Mouse (Mus musculus): ENCODE data around the gene Ubr7.

Ubr7 gene

GRCm38 (mm10) chr12:102742056-102742455 is 15.7 kb upstream of the Ubr7 start:
- no peak for ATAC-seq (ENCODE audit: insufficient number of reproducible peaks, low FRiP score, low TSS enrichment)

GRCm38 (mm10) chr12:102743036-102743588 is 14.7 kb upstream of the Ubr7 start:
- peak; percentile 65 for ATAC-seq (ENCODE audit: insufficient number of reproducible peaks, low FRiP score, low TSS enrichment)

DNA sequence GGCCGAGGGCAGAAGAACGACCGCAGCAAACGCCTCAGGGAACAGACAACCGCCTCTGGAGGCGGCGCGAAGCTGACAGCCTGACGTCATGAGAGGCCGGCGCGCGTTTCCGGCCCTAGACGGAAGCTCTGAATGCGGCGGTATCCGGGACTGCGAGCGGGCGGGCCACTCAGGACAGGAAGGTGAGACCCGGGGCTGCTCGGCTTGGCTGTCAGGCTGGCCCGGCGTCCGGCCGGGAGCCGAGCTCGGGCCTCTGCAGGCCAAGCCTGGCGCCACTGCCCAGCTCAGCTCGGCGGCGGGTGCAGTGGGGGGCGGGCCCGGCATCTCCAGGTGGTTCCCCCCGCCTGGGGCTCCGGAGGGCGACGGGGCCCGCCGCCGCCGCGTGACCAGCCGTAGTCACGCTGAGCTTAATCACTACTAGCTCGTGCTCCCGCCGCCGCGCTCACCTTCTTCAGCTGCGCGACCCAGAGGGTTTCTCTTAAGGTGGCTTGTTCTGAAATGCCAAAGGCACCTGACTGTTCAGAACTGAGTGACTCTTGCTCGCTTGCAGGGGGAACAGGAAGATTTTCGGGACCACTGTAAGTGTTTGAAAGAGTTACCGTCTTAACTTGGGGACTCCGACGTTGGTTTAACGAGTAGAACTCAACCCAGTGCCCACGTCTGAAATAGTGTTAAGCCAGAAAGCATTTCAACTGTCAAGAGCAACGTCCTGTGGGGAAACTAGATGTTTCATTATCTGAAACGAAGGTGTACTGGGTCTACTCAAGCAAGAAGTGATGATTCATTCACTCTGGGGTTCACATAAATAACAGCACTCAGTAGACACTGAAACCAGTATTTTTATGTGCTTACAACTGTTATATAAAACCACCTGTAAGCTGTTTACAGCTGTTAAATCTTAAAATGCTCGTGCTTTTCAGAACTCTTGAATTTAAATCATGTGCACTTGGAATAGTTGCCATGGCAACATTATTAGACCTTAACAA is 13.9 kb upstream of the Ubr7 start, which contains the start of the genes Moap1 and Tmem251:
TSS of gene Moap1 (minus strand) at position 73 of the 986 bp plus-strand sequence.
TSS of gene Tmem251 (plus strand) at position 174 of the 986 bp plus-strand sequence.
- ATAC-seq (ENCODE audit: insufficient number of reproducible peaks, low FRiP score, low TSS enrichment): peak; percentile 95

- ATAC-seq (ENCODE audit: insufficient number of reproducible peaks, low FRiP score, low TSS enrichment): no peak
These were observed 12.9 kb upstream of the Ubr7 start for GRCm38 (mm10) chr12:102744839-102745238.

DNA sequence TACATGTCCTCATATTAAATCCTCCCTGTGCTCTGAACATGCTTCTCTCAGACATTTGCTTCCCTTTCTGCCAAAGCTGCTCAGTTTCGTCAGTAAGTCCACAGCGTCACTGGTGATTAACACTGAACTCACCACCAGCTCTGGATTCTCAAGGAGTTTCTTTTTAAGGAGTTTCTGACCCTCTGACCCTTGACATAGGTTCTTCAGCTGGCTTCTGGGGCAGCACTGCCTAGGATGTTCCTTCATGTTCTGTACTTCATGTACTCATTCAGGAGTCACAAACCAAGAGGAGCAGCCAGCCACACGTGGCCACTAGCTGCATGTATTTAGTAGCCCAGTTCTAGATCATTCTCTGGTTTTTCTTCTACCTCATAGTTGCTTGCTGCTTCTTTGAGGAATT is 9.5 kb upstream of the Ubr7 start:
- ATAC-seq (ENCODE audit: insufficient number of reproducible peaks, low FRiP score, low TSS enrichment): no peak

- no peak for ATAC-seq (ENCODE audit: insufficient number of reproducible peaks, low FRiP score, low TSS enrichment)
These were observed 1.5 kb upstream of the Ubr7 start for GRCm38 (mm10) chr12:102756304-102756703.

- ATAC-seq (ENCODE audit: insufficient number of reproducible peaks, low FRiP score, low TSS enrichment): peak; percentile 85
These were observed 595 bp upstream of the Ubr7 start for GRCm38 (mm10) chr12:102757055-102757688.

DNA sequence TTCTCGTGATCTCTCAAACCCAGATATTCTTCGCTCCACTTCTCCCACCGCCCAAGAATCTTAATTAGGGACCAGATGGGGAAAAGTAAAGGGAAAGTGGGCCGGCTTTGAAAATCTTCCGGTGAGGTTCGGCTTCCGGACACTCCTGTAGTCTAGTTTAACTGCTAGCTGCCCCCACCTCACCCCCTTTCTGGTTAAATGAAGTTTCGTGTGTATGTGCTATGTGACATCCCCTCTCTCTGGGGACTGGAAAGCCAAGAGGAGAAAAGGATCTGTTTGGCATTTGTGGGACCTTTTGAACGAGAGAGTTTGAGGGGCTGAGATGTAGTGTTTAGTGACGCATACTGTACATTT is 613 bp downstream of the Ubr7 start, which contains the start of gene Gm20604:
TSS of gene Gm20604 (minus strand) at position 270 of the 354 bp plus-strand sequence.
- ATAC-seq (ENCODE audit: insufficient number of reproducible peaks, low FRiP score, low TSS enrichment): no peak

- no peak for ATAC-seq (ENCODE audit: insufficient number of reproducible peaks, low FRiP score, low TSS enrichment)
These were observed 1.2 kb downstream of the Ubr7 start for GRCm38 (mm10) chr12:102758936-102759335.

- ATAC-seq (ENCODE audit: insufficient number of reproducible peaks, low FRiP score, low TSS enrichment): no peak
These were observed 3.9 kb downstream of the Ubr7 start for GRCm38 (mm10) chr12:102761668-102762067.

DNA sequence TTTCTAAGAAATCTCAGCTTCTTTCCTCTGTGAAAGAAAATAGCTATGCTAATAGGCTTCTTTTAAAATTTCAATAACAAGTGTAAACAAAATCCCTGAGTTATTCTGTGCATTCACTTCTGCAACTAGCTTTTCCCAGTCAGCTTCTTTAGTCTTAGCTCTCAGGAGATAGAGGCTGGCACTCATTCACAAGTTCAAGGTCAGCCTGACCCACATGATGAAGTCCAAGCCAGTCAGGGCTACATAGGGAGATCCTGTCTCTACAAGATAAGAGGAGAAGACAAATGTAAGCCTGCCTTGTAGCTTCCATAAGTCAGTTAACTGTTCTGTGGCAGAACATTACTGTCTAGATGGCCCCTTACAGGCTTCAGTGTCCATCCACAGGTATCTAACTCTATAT is 5.9 kb downstream of the Ubr7 start:
- no peak for ATAC-seq (ENCODE audit: insufficient number of reproducible peaks, low FRiP score, low TSS enrichment)

GRCm38 (mm10) chr12:102769000-102769399 is 11.2 kb downstream of the Ubr7 start:
- no peak for ATAC-seq (ENCODE audit: insufficient number of reproducible peaks, low FRiP score, low TSS enrichment)

DNA sequence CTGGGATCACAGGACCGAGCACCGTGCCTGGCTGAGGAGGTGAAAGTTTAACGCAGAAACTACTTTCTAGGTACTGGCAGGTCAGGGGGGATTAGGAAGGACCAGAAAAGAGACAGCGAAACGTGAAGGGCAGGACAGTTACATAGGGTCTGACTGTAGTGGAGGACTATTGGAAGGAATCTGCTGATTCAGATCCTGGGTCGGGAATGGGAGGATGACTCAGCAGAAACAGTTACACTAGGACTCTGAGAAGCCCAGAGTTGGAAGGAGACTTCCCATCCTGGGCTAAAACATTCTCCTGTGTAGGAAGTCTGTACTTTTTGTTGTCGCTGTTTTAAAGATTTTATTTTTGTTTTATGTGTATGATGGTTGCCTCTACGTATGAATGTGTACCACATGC is 13.8 kb downstream of the Ubr7 start:
- no peak for ATAC-seq (ENCODE audit: insufficient number of reproducible peaks, low FRiP score, low TSS enrichment)

DNA sequence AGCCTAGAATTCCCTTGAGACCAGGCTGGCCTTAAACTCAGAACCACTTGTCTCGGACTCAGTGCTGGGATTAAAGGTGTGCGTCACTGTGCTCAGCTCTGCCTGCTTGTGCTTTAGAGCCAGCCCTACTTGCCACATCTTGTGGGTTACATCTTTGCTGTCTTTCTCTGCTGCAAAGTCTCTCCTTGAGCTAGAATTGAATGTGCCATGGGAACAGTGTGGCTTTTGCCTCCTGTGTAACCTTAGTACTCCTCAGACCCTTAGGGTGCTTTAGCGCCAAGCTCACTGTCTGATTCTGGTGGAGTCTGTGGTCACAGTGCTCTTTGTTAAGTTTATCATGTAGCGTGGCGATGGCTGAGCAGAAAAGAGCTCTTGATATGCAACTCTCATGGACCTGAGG is 14.9 kb downstream of the Ubr7 start:
- no peak for ATAC-seq (ENCODE audit: insufficient number of reproducible peaks, low FRiP score, low TSS enrichment)

- no peak for ATAC-seq (ENCODE audit: insufficient number of reproducible peaks, low FRiP score, low TSS enrichment)
These were observed 18.3 kb downstream of the Ubr7 start for GRCm38 (mm10) chr12:102776035-102776434.

DNA sequence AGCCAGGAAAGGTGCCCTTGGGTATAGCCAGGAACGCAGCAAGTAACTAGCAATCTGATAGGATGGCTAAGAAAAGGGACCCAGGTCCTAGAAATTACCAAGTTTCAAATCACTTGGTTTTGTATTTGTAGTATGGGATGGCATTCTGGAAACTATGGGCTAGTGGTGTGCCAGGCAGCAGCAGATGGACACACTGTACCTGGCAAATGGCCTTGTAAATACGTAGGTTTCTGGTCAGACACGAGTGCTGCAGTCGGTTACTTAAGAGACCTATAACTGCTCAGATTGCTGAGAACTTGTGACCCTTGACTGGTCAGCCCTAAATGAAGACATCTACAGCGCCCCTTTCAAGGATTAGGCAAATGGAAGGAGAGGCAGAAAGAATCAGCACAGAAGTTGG is 20.4 kb downstream of the Ubr7 start:
- ATAC-seq (ENCODE audit: insufficient number of reproducible peaks, low FRiP score, low TSS enrichment): no peak

GRCm38 (mm10) chr12:102779452-102779851 is 21.7 kb downstream of the Ubr7 start:
- no peak for ATAC-seq (ENCODE audit: insufficient number of reproducible peaks, low FRiP score, low TSS enrichment)

DNA sequence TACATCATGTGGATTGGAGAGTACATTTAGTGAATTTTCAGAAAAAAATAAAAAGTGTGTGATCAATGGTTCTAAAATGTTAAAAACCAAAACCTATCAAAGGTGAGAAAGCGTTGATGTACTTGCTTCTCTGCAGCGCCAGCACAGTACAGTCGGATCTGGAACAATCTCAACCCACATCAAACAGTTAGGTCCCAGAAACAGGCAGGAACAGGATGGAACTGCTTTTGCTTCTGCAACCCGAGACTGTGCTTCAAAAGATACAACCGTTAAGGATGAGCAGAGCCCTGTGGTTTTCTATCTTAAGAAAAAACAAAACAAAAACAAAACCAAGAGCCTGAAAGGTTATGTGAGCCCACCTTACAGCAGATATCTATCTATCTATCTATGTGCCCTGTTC is 25.1 kb downstream of the Ubr7 start:
- ATAC-seq (ENCODE audit: insufficient number of reproducible peaks, low FRiP score, low TSS enrichment): no peak

DNA sequence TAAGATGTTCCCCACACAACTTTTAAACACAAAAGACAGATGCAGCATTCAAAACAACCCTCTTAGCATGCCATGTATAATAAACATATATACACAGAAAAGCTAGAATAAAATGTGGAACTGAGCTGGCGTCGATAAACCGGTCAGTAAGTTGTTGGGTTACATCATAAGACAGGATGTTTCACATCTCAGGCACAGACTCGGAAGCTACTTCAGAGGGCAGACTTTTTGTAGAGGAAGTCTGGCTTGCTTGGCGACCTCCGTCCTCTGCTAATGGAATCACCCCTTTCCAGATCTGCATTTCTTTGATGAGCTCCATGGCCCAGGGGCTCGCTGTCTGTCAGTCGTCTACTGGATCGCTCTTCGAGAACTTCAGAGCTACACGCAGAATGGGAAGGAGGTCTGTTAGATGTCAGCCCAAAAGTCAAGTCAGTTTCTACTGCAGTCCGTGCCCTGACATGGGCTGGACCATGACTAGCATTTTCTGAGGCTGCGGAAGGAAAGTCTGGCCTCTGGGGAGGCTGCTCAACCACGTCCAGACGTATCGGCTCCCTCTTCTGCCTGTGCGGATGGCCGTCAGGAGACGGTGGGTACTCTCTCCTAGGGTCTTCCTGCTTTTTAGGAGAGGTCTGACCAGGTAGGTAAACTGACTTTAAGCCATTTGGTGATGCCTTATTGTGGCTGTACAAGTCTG is 27.3 kb downstream of the Ubr7 start:
- no peak for ATAC-seq (ENCODE audit: insufficient number of reproducible peaks, low FRiP score, low TSS enrichment)

- no peak for ATAC-seq (ENCODE audit: insufficient number of reproducible peaks, low FRiP score, low TSS enrichment)
These were observed 27.8 kb downstream of the Ubr7 start for GRCm38 (mm10) chr12:102785593-102785985.

GRCm38 (mm10) chr12:102787927-102788326 is 30.2 kb downstream of the Ubr7 start:
- no peak for ATAC-seq (ENCODE audit: insufficient number of reproducible peaks, low FRiP score, low TSS enrichment)

Data from cerebellum, adult (tissue).